Mouse (Mus musculus) cortical plate, adult 2 months (tissue): Measurements from ENCODE around the gene Stam2. TPM values are rescaled to one million over a fixed set of nuclear protein-coding genes. Genes with fewer than 3 reads are reported as not detected.

Source experiments
- H3K27ac ChIP-seq: fragments of 200-500 bp; 2 replicates; pipeline ENCODE4 v1.5.1; 2012; ENCODE audit warnings: low read length, control low read depth, inconsistent platforms; ENCODE audit not compliant: insufficient read depth
- H3K4me1 ChIP-seq: fragments of 200-500 bp; 2 replicates; pipeline ENCODE4 v1.6.1; 2011; ENCODE audit warnings: low read length; ENCODE audit not compliant: control insufficient read depth, insufficient read depth
- H3K4me3 ChIP-seq: fragments of 200-500 bp; 2 replicates; pipeline ENCODE4 v1.5.1; 2011; ENCODE audit warnings: mild to moderate bottlenecking, low read length, control low read depth; ENCODE audit not compliant: insufficient read depth
- CTCF ChIP-seq: fragments of 200-500 bp; IDR thresholded peaks from 2 replicates; pipeline ENCODE4 v1.5.1; 2011; ENCODE audit warnings: mild to moderate bottlenecking, control low read depth, low read length; ENCODE audit not compliant: insufficient read depth; ENCODE audit errors: extremely low read depth
- POLR2A ChIP-seq: fragments of 200-500 bp; IDR thresholded peaks from 2 replicates; pipeline ENCODE4 v1.6.1; 2011; ENCODE audit warnings: mild to moderate bottlenecking, low read length, control low read depth; ENCODE audit not compliant: insufficient read depth; ENCODE audit errors: extremely low read depth
- polyA plus RNA-seq: library from polyadenylated mRNA; depleted of rRNA; stranded (reverse); fragments of >200 nt; gene quantifications from 2 replicates; pipeline ENCODE4 v1.2.3, GENCODE M21; 2012

Stam2 gene
- polyA plus RNA-seq, 1 experiment = 14.3 TPM

DNA sequence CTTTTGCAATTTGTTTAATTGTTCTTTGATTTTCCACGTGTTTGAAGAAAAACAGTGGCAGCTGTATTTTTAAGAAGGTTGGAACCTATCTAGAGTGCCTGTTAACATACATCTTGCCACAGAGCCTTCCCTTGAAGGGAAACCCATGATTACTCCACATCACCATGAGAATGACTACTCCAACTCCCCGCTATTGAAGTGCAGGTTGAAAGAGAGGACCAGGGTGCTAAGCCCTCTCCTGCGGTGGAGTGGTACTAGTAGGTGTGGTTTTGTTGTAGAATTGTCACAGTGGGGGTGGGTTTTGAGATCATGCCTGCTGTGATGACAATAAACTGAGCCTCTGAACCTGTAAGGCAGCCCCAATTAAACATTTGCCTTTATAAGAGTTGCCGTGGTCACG, 41.7 kb downstream of the Stam2 start:
- no peak overlapping the region for H3K4me3 ChIP-seq
- peaks cover 1% of the 10 kb centered on the region; the same call in 1 of the 2 replicates for H3K4me1 ChIP-seq
- TF ChIP-seq POLR2A = no peak
- TF ChIP-seq CTCF = no peak
- H3K27ac ChIP-seq = no peak overlapping the region

DNA sequence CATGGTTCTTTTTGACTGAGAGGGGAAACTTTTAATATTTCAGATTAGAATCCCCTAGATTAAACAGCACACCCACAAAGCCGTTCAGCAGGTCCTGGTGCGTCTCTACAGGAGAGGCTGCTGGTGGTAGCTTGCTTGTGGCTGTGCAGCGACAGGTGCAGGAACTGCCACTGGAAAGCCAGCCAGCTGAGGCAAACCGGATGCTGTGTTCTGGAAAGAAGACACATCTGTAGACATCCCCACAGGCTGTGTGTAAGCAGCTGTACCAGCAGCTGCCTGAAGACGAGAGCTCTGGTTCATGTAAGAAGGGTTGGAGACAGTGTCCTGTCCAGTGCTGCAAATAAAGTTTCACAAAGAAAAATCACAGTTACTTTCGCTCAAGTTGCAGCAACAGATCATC, 47.5 kb downstream of the Stam2 start:
- no peak overlapping the region for H3K27ac ChIP-seq
- no peak overlapping the region for H3K4me3 ChIP-seq
- TF ChIP-seq POLR2A = no peak
- TF ChIP-seq CTCF = no peak
- H3K4me1 ChIP-seq = no peaks in the 10 kb centered on the region

DNA sequence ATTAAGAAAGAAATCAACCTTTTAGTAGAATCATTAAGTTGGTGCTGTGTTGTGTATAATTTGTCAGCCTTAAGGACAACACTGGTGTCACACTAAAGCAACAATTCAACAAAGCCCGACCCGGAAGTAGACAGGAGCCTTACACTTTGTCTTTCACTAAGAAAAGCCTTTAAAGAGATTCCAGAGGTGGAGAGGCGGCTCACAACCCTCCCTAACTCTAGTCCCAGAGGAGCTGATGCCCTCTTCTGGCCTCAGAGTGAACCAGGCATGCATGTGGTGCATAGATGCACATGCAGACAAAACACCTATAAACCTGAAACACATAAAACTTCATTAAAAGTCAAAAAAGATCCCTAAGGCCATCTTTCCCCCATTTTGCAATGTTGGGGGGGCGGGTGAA, 50.3 kb downstream of the Stam2 start:
- Histone ChIP-seq H3K4me3 (no peak overlapping the region), H3K27ac (no peak overlapping the region), H3K4me1 (no peaks in the 10 kb centered on the region)
- TF ChIP-seq CTCF = 0 out of 2 replicates have a peak, but pooled peaks have one; percentile 21
- no peak for TF ChIP-seq POLR2A

- TF ChIP-seq CTCF (no peak), POLR2A (no peak)
- Histone ChIP-seq H3K27ac (no peak overlapping the region), H3K4me3 (no peak overlapping the region)
Measured at GRCm38 (mm10) chr2:52686601-52687000, 55.5 kb downstream of the Stam2 start.

GRCm38 (mm10) chr2:52677589-52677988, 64.5 kb downstream of the Stam2 start:
- Histone ChIP-seq H3K27ac (no peak overlapping the region), H3K4me1 (peaks cover 6% of the 10 kb centered on the region), H3K4me3 (no peak overlapping the region)
- TF ChIP-seq POLR2A (no peak), CTCF (no peak)

More at GRCm38 (mm10) chr2:52686601-52687000, 55.5 kb downstream of the Stam2 start:
- no peaks in the 10 kb centered on the region for H3K4me1 ChIP-seq

GRCm38 (mm10) chr2:52676913-52677303, 65.2 kb downstream of the Stam2 start:
- TF ChIP-seq CTCF = no peak
- TF ChIP-seq POLR2A = no peak
- peak overlapping the region; percentile 98 for H3K4me3 ChIP-seq

GRCm38 (mm10) chr2:52676023-52676912, 65.8 kb downstream of the Stam2 start, which contains the start of gene Cacnb4:
Cacnb4 (minus strand) TSS chr2:52676831.
- Histone ChIP-seq H3K4me3 (peak within 1 kb of the TSS; percentile 98), H3K27ac (peak within 1 kb of the TSS; percentile 76), H3K4me1 (peaks cover 7% of the 10 kb centered on the region)
- TF ChIP-seq POLR2A (no peak; the same call in 1 of the 2 replicates), CTCF (no peak)

More at GRCm38 (mm10) chr2:52676913-52677303, 65.2 kb downstream of the Stam2 start:
- peaks cover 7% of the 10 kb centered on the region for H3K4me1 ChIP-seq
- peak overlapping the region; percentile 31; the same call in 1 of the 2 replicates for H3K27ac ChIP-seq

DNA sequence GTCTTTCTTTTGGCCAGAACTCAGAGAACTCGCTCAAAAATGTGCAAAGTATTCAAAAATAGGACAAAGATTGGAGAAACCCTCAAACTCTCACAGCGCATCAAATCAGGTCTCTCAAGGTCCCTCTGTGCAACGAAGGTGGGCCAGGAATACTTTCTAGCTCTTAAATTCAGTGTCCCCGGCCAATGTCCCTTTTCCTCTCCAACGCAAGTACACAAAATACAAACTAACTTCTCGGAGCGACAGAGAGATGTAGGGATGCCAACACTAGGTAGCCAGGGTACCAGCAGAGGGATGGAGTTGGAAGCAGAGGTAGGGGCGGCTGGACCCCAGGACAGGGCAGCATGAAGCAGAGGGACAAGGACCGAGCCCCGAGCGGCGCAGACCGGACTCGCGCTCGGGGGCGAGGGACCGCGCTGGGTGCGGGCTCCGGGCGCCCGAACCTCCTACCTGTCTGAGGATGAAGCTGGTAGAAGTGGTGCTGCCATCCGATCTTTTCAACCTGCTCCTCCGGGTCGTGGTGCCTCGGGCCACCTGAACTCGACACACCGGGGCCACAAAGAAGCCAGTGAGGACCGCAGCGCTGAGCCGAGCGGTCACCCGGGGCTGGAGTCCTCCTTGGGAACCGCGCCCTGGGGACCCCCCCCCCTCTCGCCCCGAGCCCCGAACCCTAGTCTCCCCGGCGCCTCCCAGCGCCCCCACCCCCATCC, 66.6 kb downstream of the Stam2 start:
- Histone ChIP-seq H3K27ac (peak overlapping the region; percentile 76), H3K4me1 (peaks cover 8% of the 10 kb centered on the region)
- TF ChIP-seq POLR2A (no peak), CTCF (no peak)

DNA sequence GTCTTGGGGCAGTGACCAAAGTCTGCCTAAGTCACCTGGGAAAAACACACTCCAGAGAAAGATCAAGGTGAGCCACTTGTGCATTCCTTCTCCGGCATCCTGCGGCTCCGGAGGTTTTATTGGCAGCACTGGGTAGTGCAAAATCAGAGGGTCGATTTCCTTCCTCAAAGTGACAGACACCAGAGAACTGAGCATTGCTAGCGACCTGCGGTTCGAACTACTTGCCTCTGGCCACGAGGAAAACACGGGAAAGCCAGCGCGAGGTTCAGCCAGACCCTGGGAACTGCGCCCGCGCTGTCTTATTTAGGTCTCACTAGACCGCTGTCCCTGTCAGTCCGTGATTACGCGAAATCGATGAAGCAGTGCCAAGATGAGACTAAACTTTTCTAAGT, 67.2 kb downstream of the Stam2 start:
- Histone ChIP-seq H3K4me3 (peak overlapping the region; percentile 98), H3K27ac (no peak overlapping the region), H3K4me1 (peaks cover 8% of the 10 kb centered on the region)
- TF ChIP-seq CTCF (no peak), POLR2A (no peak)

More for the DNA sequence above, 66.6 kb downstream of the Stam2 start:
- peak overlapping the region; percentile 98 for H3K4me3 ChIP-seq
